Mouse (Mus musculus) spleen, adult 2 months (tissue): ENCODE data around the gene Arhgef19. TPM values are rescaled to one million over a fixed set of nuclear protein-coding genes. Genes with fewer than 3 reads are reported as not detected.

Experiments used
- DNase-seq, 2 experiments: peaks; one replicate each; pipeline versions ENCODE4 v3.0.0 to v3.0.0-alpha.2; 2012 to 2021; ENCODE audit warnings: low spot score in 2 of 2, low read depth in 1 of 2
- H3K27ac ChIP-seq: fragments of 200-500 bp; 2 replicates; pipeline ENCODE4 v1.5.1; 2012; ENCODE audit warnings: low read length, inconsistent platforms; ENCODE audit not compliant: insufficient read depth
- H3K27me3 ChIP-seq: fragments of 200-500 bp; 2 replicates; pipeline ENCODE4 v1.6.1; 2012; ENCODE audit warnings: mild to moderate bottlenecking, moderate library complexity, low read length, inconsistent platforms; ENCODE audit not compliant: control insufficient read depth, insufficient read depth
- H3K36me3 ChIP-seq: fragments of 200-500 bp; 2 replicates; pipeline ENCODE4 v1.6.1; 2012; ENCODE audit warnings: mild to moderate bottlenecking, low read length, inconsistent platforms; ENCODE audit not compliant: control insufficient read depth, insufficient read depth
- H3K4me1 ChIP-seq: fragments of 200-500 bp; 2 replicates; pipeline ENCODE4 v1.6.1; 2011; ENCODE audit warnings: inconsistent platforms; ENCODE audit not compliant: control insufficient read depth, insufficient read depth, insufficient read length
- H3K4me3 ChIP-seq: fragments of 200-500 bp; 2 replicates; pipeline ENCODE4 v1.5.1; 2011; ENCODE audit warnings: mild to moderate bottlenecking, inconsistent platforms; ENCODE audit not compliant: insufficient read depth, insufficient read length; ENCODE audit errors: extremely low read depth
- CTCF ChIP-seq: fragments of 200-500 bp; IDR thresholded peaks from 2 replicates; pipeline ENCODE4 v1.5.1; 2011; ENCODE audit warnings: mild to moderate bottlenecking, inconsistent platforms; ENCODE audit not compliant: insufficient read depth, insufficient read length, insufficient replicate concordance; ENCODE audit errors: extremely low read depth
- POLR2A ChIP-seq: fragments of 200-500 bp; IDR thresholded peaks from 2 replicates; pipeline ENCODE4 v1.6.1; 2011; ENCODE audit warnings: low read depth, low read length, inconsistent platforms
- WGBS: fragments of 180-500 bp; shearing (Covaris S2); methylation state at CpG from one replicate; pipeline ENCODE4 v1.1.7; 2018; 5-methylcytosine and 5-hydroxymethylcytosine counted together
- polyA plus RNA-seq: library from polyadenylated mRNA; depleted of rRNA; stranded (reverse); fragments of >200 nt; gene quantifications from 2 replicates; pipeline ENCODE4 v1.2.3, GENCODE M21; 2012

Arhgef19 gene
- polyA plus RNA-seq, 1 experiment = 0.79 TPM

- no peak overlapping the region for H3K27ac ChIP-seq
- no peak overlapping the region for H3K4me3 ChIP-seq
- TF ChIP-seq CTCF (no peak), POLR2A (no peak)
- no peaks in the 10 kb centered on the region for H3K36me3 ChIP-seq
- H3K4me1 ChIP-seq = peaks cover 13% of the 10 kb centered on the region; the same call in 1 of the 2 replicates
- peaks cover 13% of the 10 kb centered on the region for H3K27me3 ChIP-seq
- WGBS = 77% methylated on average over 3 of the region's 3 CpGs
- no peak for DNase-seq
These were observed 2.4 kb upstream of the Arhgef19 start for GRCm38 (mm10) chr4:141236856-141237255.

DNA sequence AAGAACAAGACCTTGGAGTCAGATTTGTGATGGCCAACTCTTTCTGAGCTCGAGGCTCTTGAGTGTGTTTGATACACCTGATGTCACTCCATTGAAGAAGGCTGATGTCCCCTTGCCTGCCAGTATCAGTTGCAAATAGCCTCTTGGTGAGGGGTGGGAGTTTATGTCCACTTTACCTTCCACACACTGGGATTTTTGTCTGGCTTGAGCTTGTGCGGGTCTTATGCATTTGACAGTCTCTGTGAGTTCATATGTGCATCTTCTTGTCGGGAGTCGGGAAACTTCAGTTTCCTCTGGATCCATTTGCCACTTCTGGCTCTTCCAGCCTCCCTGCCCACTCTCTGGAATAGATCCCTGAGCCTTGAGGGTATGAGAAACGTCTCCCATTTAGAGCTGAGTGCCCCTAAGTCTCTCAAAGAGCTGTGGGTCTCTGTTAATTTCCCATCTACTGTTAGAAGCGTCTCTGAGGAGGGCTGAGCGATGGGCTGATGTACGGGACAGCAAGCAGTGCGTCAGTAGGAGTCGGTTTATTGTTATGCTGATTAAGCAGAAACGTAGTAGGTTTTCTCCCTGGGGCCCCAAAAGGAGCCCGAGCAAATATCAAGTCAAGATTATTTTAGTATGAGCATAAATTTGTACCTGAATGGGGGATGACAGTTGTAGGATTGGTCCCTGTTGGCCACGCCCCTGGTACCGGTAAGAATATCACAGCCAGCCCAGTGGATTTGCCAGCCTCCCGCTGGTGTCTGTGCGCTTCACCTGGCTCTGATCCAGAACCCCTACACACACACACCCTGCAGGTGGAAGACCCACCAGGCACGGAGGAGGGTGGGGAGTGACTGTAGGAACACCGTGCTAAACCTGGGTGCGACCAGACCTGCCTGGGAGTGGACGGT lies 559 bp upstream of the Arhgef19 start:
- peaks cover 17% of the 10 kb centered on the region for H3K27me3 ChIP-seq
- peaks cover 13% of the 10 kb centered on the region; the same call in 1 of the 2 replicates for H3K4me1 ChIP-seq
- 12% methylated on average over 20 of the region's 20 CpGs for WGBS
- DNase-seq = no peak
- no peaks in the 10 kb centered on the region for H3K36me3 ChIP-seq
- peak overlapping the region; percentile 29; the same call in 1 of the 2 replicates for H3K4me3 ChIP-seq
- TF ChIP-seq CTCF (no peak), POLR2A (no peak)
- no peak overlapping the region for H3K27ac ChIP-seq

GRCm38 (mm10) chr4:141240617-141241016 lies 1.3 kb downstream of the Arhgef19 start:
- H3K27me3 ChIP-seq = peaks cover 17% of the 10 kb centered on the region

GRCm38 (mm10) chr4:141241861-141242260 lies 2.6 kb downstream of the Arhgef19 start:
- no peak for DNase-seq
- H3K4me1 ChIP-seq = peaks cover 13% of the 10 kb centered on the region; the same call in 1 of the 2 replicates
- H3K4me3 ChIP-seq = no peak overlapping the region
- no peak for TF ChIP-seq POLR2A
- no peak for TF ChIP-seq CTCF
- no peak overlapping the region for H3K27ac ChIP-seq
- H3K36me3 ChIP-seq = no peaks in the 10 kb centered on the region
- 39% methylated on average over 15 of the region's 15 CpGs for WGBS
- H3K27me3 ChIP-seq = peaks cover 22% of the 10 kb centered on the region

More at GRCm38 (mm10) chr4:141240617-141241016, 1.3 kb downstream of the Arhgef19 start:
- peaks cover 13% of the 10 kb centered on the region; the same call in 1 of the 2 replicates for H3K4me1 ChIP-seq
- 10% methylated on average over 14 of the region's 14 CpGs for WGBS
- no peak overlapping the region for H3K27ac ChIP-seq
- no peak for DNase-seq
- TF ChIP-seq CTCF (no peak), POLR2A (no peak)
- H3K36me3 ChIP-seq = no peaks in the 10 kb centered on the region
- H3K4me3 ChIP-seq = no peak overlapping the region

DNA sequence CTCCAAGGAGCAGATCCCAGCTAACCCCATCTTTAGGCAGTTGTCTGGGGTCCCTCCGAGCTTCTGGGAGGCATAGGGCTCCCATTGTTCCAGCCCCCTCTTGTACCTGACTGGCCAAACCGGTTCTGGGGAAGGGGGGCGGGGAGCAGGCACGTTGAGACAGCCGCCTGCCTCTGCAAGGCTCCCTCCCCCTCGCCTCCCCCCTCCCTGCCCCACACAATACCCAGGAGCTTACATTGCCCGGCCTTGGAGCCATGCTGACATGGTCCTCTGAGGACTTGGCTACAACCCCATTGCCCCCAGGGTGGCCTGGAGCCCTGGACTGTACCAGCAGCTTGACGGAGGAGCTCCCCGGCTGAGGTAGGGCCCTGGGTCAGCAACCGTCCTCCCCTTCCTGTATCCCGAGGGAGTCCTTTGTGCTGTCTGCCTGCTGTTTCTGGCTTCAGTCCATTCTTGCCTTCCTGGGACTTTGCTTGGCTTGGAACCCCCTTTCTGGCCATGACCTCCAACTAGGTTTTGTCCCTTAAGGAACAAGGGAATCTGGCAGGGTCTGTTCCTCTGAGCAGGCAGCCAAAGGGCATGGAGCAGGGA lies 3.4 kb downstream of the Arhgef19 start:
- Histone ChIP-seq H3K27me3 (peaks cover 29% of the 10 kb centered on the region), H3K36me3 (no peaks in the 10 kb centered on the region), H3K27ac (no peak overlapping the region), H3K4me3 (no peak overlapping the region), H3K4me1 (peaks cover 13% of the 10 kb centered on the region)
- WGBS = 42% methylated on average over 10 of the region's 11 CpGs
- TF ChIP-seq POLR2A (no peak), CTCF (no peak)
- no peak for DNase-seq

DNA sequence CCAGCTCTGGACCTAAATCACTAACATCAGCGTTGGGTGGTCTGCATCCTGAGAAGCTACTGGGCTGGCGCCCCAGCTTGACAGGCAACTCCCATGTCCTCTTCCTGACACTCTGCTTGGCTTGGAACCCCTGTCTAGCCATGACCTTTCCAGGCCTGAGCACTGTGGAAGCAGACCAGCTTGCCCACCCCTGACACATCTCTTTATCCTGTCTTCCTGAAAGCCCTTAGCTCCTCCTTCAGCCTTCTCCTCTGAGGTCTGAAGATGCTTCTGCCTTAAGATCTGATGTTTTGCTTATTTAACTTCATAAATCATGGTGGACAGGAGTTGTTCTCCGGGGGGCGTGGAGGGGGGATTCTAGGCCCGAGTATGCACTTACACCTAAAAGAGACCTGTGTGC lies 4.3 kb downstream of the Arhgef19 start:
- WGBS = 73% methylated on average over 5 of the region's 5 CpGs
- no peaks in the 10 kb centered on the region for H3K36me3 ChIP-seq

More for the DNA sequence above, 4.3 kb downstream of the Arhgef19 start:
- H3K4me1 ChIP-seq = peaks cover 15% of the 10 kb centered on the region
- DNase-seq = no peak
- no peak overlapping the region for H3K4me3 ChIP-seq
- no peak for TF ChIP-seq POLR2A
- no peak overlapping the region for H3K27ac ChIP-seq
- peaks cover 34% of the 10 kb centered on the region for H3K27me3 ChIP-seq
